Mouse (Mus musculus) myocyte (in vitro differentiated cells): ENCODE data around the gene Itpr1. TPM values are rescaled to one million over a fixed set of nuclear protein-coding genes. Genes with fewer than 3 reads are reported as not detected.

Experiments
- H3K27me3 ChIP-seq: one replicate; pipeline ENCODE4 v1.6.1; 2011; ENCODE audit not compliant: control insufficient read depth, insufficient read depth, insufficient read length
- H3K36me3 ChIP-seq: one replicate; pipeline ENCODE4 v1.6.1; 2011; ENCODE audit not compliant: control insufficient read depth, insufficient read depth
- H3K4me2 ChIP-seq: one replicate; pipeline ENCODE4 v1.6.1; 2011; ENCODE audit warnings: low read depth, control low read depth
- H3K4me3 ChIP-seq: one replicate; pipeline ENCODE4 v1.5.1; 2011; ENCODE audit warnings: mild to moderate bottlenecking, control low read depth, moderate library complexity
- H3K79me2 ChIP-seq: one replicate; pipeline ENCODE4 v1.6.1; 2011; ENCODE audit not compliant: control insufficient read depth, insufficient read depth
- H3ac ChIP-seq: one replicate; pipeline ENCODE4 v1.6.1; 2011; ENCODE audit not compliant: control insufficient read depth, insufficient read length
- CEBPB ChIP-seq: IDR thresholded peaks from 2 replicates; pipeline ENCODE4 v1.6.1; 2011; ENCODE audit warnings: mild to moderate bottlenecking, moderate library complexity; ENCODE audit not compliant: poor library complexity, insufficient read depth, severe bottlenecking
- E2F4 ChIP-seq: IDR thresholded peaks from one replicate; pipeline ENCODE4 v1.6.1; 2011; ENCODE audit warnings: mild to moderate bottlenecking, control low read depth, moderate library complexity; ENCODE audit not compliant: insufficient read depth
- MAX ChIP-seq: IDR thresholded peaks from one replicate; pipeline ENCODE4 v1.6.1; 2011; ENCODE audit warnings: low read depth, mild to moderate bottlenecking, control low read depth
- MYOD1 ChIP-seq, 3 experiments: IDR thresholded peaks; one replicate each; pipeline ENCODE4 v1.6.1; 2011; ENCODE audit warnings: control low read depth in 2 of 3, low read depth in 2 of 3, mild to moderate bottlenecking in 2 of 3, moderate library complexity in 1 of 3; ENCODE audit not compliant: insufficient read length in 2 of 3, control insufficient read depth in 1 of 3
- MYOG ChIP-seq, 3 experiments: IDR thresholded peaks; one replicate each; pipeline ENCODE4 v1.6.1; 2011; ENCODE audit warnings: control low read depth in 2 of 3, low read depth in 2 of 3, mild to moderate bottlenecking in 2 of 3; ENCODE audit not compliant: insufficient read length in 2 of 3, control insufficient read depth in 1 of 3, insufficient read depth in 1 of 3
- POLR2A ChIP-seq: IDR thresholded peaks from one replicate; pipeline ENCODE4 v1.6.1; 2011; ENCODE audit warnings: low read depth, mild to moderate bottlenecking, control low read depth, moderate library complexity; ENCODE audit not compliant: insufficient read length
- POLR2AphosphoS2 ChIP-seq: IDR thresholded peaks from one replicate; pipeline ENCODE4 v1.6.1; 2011; ENCODE audit warnings: low read depth, control low read depth; ENCODE audit not compliant: insufficient read length
- REST ChIP-seq: IDR thresholded peaks from one replicate; pipeline ENCODE4 v1.6.1; 2011; ENCODE audit warnings: mild to moderate bottlenecking, control low read depth, moderate library complexity; ENCODE audit not compliant: insufficient read depth, insufficient read length
- SRF ChIP-seq: IDR thresholded peaks from one replicate; pipeline ENCODE4 v1.6.1; 2011; ENCODE audit warnings: low read depth; ENCODE audit not compliant: control insufficient read depth, insufficient read length
- TCF12 ChIP-seq: IDR thresholded peaks from one replicate; pipeline ENCODE4 v1.6.1; 2011; ENCODE audit warnings: mild to moderate bottlenecking, control low read depth; ENCODE audit not compliant: poor library complexity, insufficient read depth, severe bottlenecking
- TCF3 ChIP-seq: IDR thresholded peaks from one replicate; pipeline ENCODE4 v1.6.1; 2011; ENCODE audit warnings: low read depth, control low read depth; ENCODE audit not compliant: insufficient read length
- USF1 ChIP-seq: IDR thresholded peaks from one replicate; pipeline ENCODE4 v1.6.1; 2011; ENCODE audit warnings: low read depth, mild to moderate bottlenecking, control low read depth, moderate library complexity
- polyA plus RNA-seq: library from polyadenylated mRNA; unstranded; fragments of >200 nt; fragmentation: generic; extraction: Trizol; gene quantifications from one replicate; pipeline ENCODE4 v1.2.1, GENCODE M21; 2012; ENCODE audit warnings: missing spikeins

The Itpr1 gene
- polyA plus RNA-seq, 1 experiment, result 3.1 TPM

GRCm38 (mm10) chr6:108503651-108504050 lies 290.8 kb downstream of the Itpr1 start:
- Histone ChIP-seq H3K4me2 (no peak overlapping the region), H3K27me3 (no peaks in the 10 kb centered on the region), H3K4me3 (no peak overlapping the region), H3K36me3 (no peaks in the 10 kb centered on the region), H3ac (no peak overlapping the region), H3K79me2 (no peaks in the 10 kb centered on the region)
- TF ChIP-seq E2F4 (no peak), MAX (no peak), TCF3 (no peak), SRF (no peak), MYOG (IDR thresholded peaks at IDR 0.05; ENCODE audit: control insufficient read depth in 1 of 3, insufficient read depth in 1 of 3, insufficient read length in 2 of 3, low read depth in 2 of 3) (no peak), MYOD1 (IDR thresholded peaks at IDR 0.05; ENCODE audit: control insufficient read depth in 1 of 3, insufficient read length in 2 of 3, low read depth in 2 of 3) (no peak), TCF12 (no peak), REST (no peak), POLR2AphosphoS2 (no peak), CEBPB (no peak), POLR2A (no peak)

GRCm38 (mm10) chr6:108504717-108505116 lies 291.8 kb downstream of the Itpr1 start:
- no peak for TF ChIP-seq E2F4
- no peak for TF ChIP-seq TCF12
- TF ChIP-seq REST, result no peak
- no peak for TF ChIP-seq MYOG (IDR thresholded peaks at IDR 0.05; ENCODE audit: control insufficient read depth in 1 of 3, insufficient read depth in 1 of 3, insufficient read length in 2 of 3, low read depth in 2 of 3)
- TF ChIP-seq USF1, result no peak
- no peak for TF ChIP-seq CEBPB
- no peak for TF ChIP-seq POLR2AphosphoS2
- no peak for TF ChIP-seq POLR2A
- no peak for TF ChIP-seq SRF
- no peak for TF ChIP-seq TCF3
- no peak for TF ChIP-seq MAX
- Histone ChIP-seq H3K4me3 (no peak overlapping the region), H3K36me3 (no peaks in the 10 kb centered on the region)

GRCm38 (mm10) chr6:108506161-108506560 lies 293.3 kb downstream of the Itpr1 start:
- no peaks in the 10 kb centered on the region for H3K79me2 ChIP-seq
- TF ChIP-seq SRF, result no peak
- no peak for TF ChIP-seq REST
- TF ChIP-seq USF1, result no peak
- TF ChIP-seq E2F4, result no peak
- TF ChIP-seq POLR2A, result no peak
- TF ChIP-seq MYOD1 (IDR thresholded peaks at IDR 0.05; ENCODE audit: control insufficient read depth in 1 of 3, insufficient read length in 2 of 3, low read depth in 2 of 3), result no peak
- no peak for TF ChIP-seq TCF3
- no peak for TF ChIP-seq MAX
- no peak for TF ChIP-seq TCF12
- no peak for TF ChIP-seq CEBPB
- no peak for TF ChIP-seq MYOG (IDR thresholded peaks at IDR 0.05; ENCODE audit: control insufficient read depth in 1 of 3, insufficient read depth in 1 of 3, insufficient read length in 2 of 3, low read depth in 2 of 3)
- TF ChIP-seq POLR2AphosphoS2, result no peak
- no peak overlapping the region for H3K4me2 ChIP-seq
- no peaks in the 10 kb centered on the region for H3K36me3 ChIP-seq
- H3K27me3 ChIP-seq, result no peaks in the 10 kb centered on the region
- no peak overlapping the region for H3ac ChIP-seq
- H3K4me3 ChIP-seq, result no peak overlapping the region

More at GRCm38 (mm10) chr6:108504717-108505116, 291.8 kb downstream of the Itpr1 start:
- H3K4me2 ChIP-seq, result no peak overlapping the region
- H3ac ChIP-seq, result no peak overlapping the region
- H3K79me2 ChIP-seq, result no peaks in the 10 kb centered on the region
- H3K27me3 ChIP-seq, result no peaks in the 10 kb centered on the region

GRCm38 (mm10) chr6:108507337-108507736 lies 294.4 kb downstream of the Itpr1 start:
- Histone ChIP-seq H3K27me3 (no peaks in the 10 kb centered on the region), H3K4me3 (no peak overlapping the region), H3ac (no peak overlapping the region), H3K36me3 (no peaks in the 10 kb centered on the region), H3K4me2 (no peak overlapping the region), H3K79me2 (no peaks in the 10 kb centered on the region)
- TF ChIP-seq USF1, result no peak
- TF ChIP-seq POLR2A, result no peak
- TF ChIP-seq E2F4, result no peak
- TF ChIP-seq TCF3, result no peak
- TF ChIP-seq SRF, result no peak
- TF ChIP-seq MAX, result no peak
- TF ChIP-seq TCF12, result no peak
- no peak for TF ChIP-seq POLR2AphosphoS2

GRCm38 (mm10) chr6:108509320-108509719 lies 296.4 kb downstream of the Itpr1 start:
- Histone ChIP-seq H3K4me3 (no peak overlapping the region), H3K4me2 (no peak overlapping the region), H3K27me3 (no peaks in the 10 kb centered on the region), H3ac (no peak overlapping the region), H3K79me2 (no peaks in the 10 kb centered on the region), H3K36me3 (no peaks in the 10 kb centered on the region)
- no peak for TF ChIP-seq REST
- TF ChIP-seq MAX, result no peak
- TF ChIP-seq MYOD1 (IDR thresholded peaks at IDR 0.05; ENCODE audit: control insufficient read depth in 1 of 3, insufficient read length in 2 of 3, low read depth in 2 of 3), result no peak
- TF ChIP-seq USF1, result no peak
- TF ChIP-seq E2F4, result no peak
- TF ChIP-seq TCF12, result no peak
- TF ChIP-seq TCF3, result no peak
- TF ChIP-seq CEBPB, result no peak
- no peak for TF ChIP-seq SRF
- TF ChIP-seq POLR2AphosphoS2, result no peak
- TF ChIP-seq MYOG (IDR thresholded peaks at IDR 0.05; ENCODE audit: control insufficient read depth in 1 of 3, insufficient read depth in 1 of 3, insufficient read length in 2 of 3, low read depth in 2 of 3), result no peak
- no peak for TF ChIP-seq POLR2A
